Mouse (Mus musculus) MEL (cell line): ENCODE data around the gene Cd200r3.

Experiments used
- CTCF ChIP-seq, 3 experiments: IDR thresholded peaks in 2 of 3; conservative IDR thresholded peaks in 1 of 3; 2 replicates each; pipeline ENCODE4 v1.5.1; 2011 to 2012; ENCODE audit warnings: low read length in 3 of 3, low read depth in 2 of 3, mild to moderate bottlenecking in 2 of 3, improper control_type of control experiment in 1 of 3, inconsistent platforms in 1 of 3, mixed read lengths in 1 of 3, moderate library complexity in 1 of 3; ENCODE audit not compliant: control insufficient read depth in 1 of 3, insufficient read depth in 1 of 3, poor library complexity in 1 of 3, severe bottlenecking in 1 of 3
- POLR2A ChIP-seq, 2 experiments: IDR thresholded peaks; 2 replicates each; pipeline ENCODE4 v1.6.1; 2011 to 2012; ENCODE audit warnings: low read length in 2 of 2, mild to moderate bottlenecking in 2 of 2, control low read depth in 1 of 2, improper control_type of control experiment in 1 of 2, low read depth in 1 of 2, moderate library complexity in 1 of 2; ENCODE audit not compliant: control insufficient read depth in 1 of 2, insufficient read depth in 1 of 2, poor library complexity in 1 of 2
- POLR2AphosphoS5 ChIP-seq: IDR thresholded peaks from 2 replicates; pipeline ENCODE4 v1.6.1; 2012; ENCODE audit warnings: low read depth, borderline replicate concordance, mild to moderate bottlenecking, inconsistent platforms, low read length, moderate library complexity, mixed read lengths
- ZC3H11A ChIP-seq: IDR thresholded peaks from 2 replicates; pipeline ENCODE4 v1.6.1; 2012; ENCODE audit warnings: low read depth, mild to moderate bottlenecking, inconsistent platforms, low read length, improper control_type of control experiment

DNA sequence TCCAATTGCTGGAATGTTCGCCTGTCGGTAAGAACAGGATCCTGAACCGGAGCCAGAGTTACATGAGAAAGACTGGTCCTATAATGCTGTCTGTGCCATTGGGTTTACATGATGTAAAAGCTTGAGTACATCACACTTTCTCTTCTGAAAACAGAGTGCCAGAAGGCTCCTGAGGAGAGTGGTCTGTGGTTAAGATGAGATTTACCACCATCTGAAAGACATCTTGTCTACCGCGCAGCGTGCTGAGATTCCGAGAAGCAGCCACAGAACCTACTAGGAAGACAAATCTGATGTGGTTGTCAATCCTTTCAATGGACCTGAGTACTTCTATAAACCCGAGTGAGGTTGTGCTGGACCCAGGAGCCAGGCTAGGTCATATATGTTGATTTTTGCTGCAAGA is 21.9 kb downstream of the Cd200r3 start:
- TF ChIP-seq POLR2A (IDR thresholded peaks at IDR 0.05; ENCODE audit: control insufficient read depth in 1 of 2, insufficient read depth in 1 of 2, low read depth in 1 of 2, low read length in 2 of 2, poor library complexity in 1 of 2) (no peak), CTCF (IDR thresholded peaks at IDR 0.05 in 2 of 3, conservative IDR thresholded peaks at IDR 0.05 in 1 of 3; ENCODE audit: control insufficient read depth in 1 of 3, insufficient read depth in 1 of 3, low read depth in 2 of 3, low read length in 3 of 3, poor library complexity in 1 of 3, severe bottlenecking in 1 of 3) (no peak), ZC3H11A (no peak), POLR2AphosphoS5 (no peak)
